Mouse (Mus musculus) cerebellum, adult 2 months (tissue): ENCODE results near the gene Cep78. TPM values are rescaled to one million over a fixed set of nuclear protein-coding genes. Genes with fewer than 3 reads are reported as not detected.

Experiments used
- DNase-seq, 2 experiments: peaks; one replicate each; pipeline ENCODE4 v3.0.0; 2021
- H3K27ac ChIP-seq: fragments of 200-500 bp; 2 replicates; pipeline ENCODE4 v1.5.1; 2012; ENCODE audit warnings: low read length, control low read depth, inconsistent platforms; ENCODE audit not compliant: insufficient read depth
- H3K27me3 ChIP-seq: fragments of 200-500 bp; 2 replicates; pipeline ENCODE4 v1.6.1; 2012; ENCODE audit warnings: inconsistent platforms, mild to moderate bottlenecking, low read length, moderate library complexity; ENCODE audit not compliant: control insufficient read depth, insufficient read depth
- H3K4me1 ChIP-seq: fragments of 200-500 bp; 2 replicates; pipeline ENCODE4 v1.6.1; 2011; ENCODE audit warnings: low read length; ENCODE audit not compliant: control insufficient read depth, insufficient read depth
- H3K4me3 ChIP-seq: fragments of 200-500 bp; replicated peaks from 2 replicates; pipeline ENCODE3; 2011; ENCODE audit warnings: mild to moderate bottlenecking, low read depth, low read length, control low read depth; ENCODE audit not compliant: insufficient read depth
- CTCF ChIP-seq: fragments of 200-500 bp; IDR thresholded peaks from 2 replicates; pipeline ENCODE4 v1.5.1; 2011; ENCODE audit warnings: low read depth, mild to moderate bottlenecking, control low read depth, low read length, moderate library complexity, borderline replicate concordance; ENCODE audit not compliant: insufficient read depth
- POLR2A ChIP-seq: fragments of 200-500 bp; IDR thresholded peaks from 2 replicates; pipeline ENCODE4 v1.6.1; 2011; ENCODE audit warnings: low read length, control low read depth, borderline replicate concordance; ENCODE audit not compliant: insufficient read depth
- WGBS: fragments of 180-500 bp; shearing (Covaris S2); methylation state at CpG from one replicate; pipeline ENCODE4 v1.1.7; 2018; 5-methylcytosine and 5-hydroxymethylcytosine counted together
- polyA plus RNA-seq: library from polyadenylated mRNA; depleted of rRNA; stranded (reverse); fragments of >200 nt; gene quantifications from 2 replicates; pipeline ENCODE4 v1.2.3, GENCODE M21; 2012

The Cep78 gene
- polyA plus RNA-seq, 1 experiment = 9.6 TPM

DNA sequence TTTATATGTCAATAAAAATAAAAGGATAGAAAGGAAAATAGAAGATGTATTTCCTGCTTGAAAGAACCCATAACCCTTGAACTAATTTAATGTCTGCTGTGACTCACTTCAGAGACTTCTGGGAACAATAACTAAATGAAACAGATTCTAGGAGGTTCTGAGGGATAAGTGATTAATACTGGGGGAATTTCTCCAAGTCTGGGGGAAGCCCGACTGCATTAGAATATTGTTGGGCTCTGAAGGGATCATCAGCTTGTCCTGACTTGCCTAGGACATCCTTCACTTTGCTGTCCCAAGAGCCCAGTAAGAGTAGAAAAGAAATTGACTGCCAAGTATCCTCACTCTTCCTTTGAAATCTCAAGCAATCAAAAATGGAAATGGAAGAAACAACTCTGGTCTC is 31.4 kb upstream of the Cep78 start:
- WGBS = 50% methylated on average over 1 of the region's 1 CpGs
- DNase-seq = no peak
- Histone ChIP-seq H3K27me3 (no peaks in the 10 kb centered on the region), H3K4me1 (no peaks in the 10 kb centered on the region), H3K4me3 (no peak overlapping the region), H3K27ac (no peak overlapping the region)
- no peak for TF ChIP-seq CTCF
- TF ChIP-seq POLR2A = no peak

DNA sequence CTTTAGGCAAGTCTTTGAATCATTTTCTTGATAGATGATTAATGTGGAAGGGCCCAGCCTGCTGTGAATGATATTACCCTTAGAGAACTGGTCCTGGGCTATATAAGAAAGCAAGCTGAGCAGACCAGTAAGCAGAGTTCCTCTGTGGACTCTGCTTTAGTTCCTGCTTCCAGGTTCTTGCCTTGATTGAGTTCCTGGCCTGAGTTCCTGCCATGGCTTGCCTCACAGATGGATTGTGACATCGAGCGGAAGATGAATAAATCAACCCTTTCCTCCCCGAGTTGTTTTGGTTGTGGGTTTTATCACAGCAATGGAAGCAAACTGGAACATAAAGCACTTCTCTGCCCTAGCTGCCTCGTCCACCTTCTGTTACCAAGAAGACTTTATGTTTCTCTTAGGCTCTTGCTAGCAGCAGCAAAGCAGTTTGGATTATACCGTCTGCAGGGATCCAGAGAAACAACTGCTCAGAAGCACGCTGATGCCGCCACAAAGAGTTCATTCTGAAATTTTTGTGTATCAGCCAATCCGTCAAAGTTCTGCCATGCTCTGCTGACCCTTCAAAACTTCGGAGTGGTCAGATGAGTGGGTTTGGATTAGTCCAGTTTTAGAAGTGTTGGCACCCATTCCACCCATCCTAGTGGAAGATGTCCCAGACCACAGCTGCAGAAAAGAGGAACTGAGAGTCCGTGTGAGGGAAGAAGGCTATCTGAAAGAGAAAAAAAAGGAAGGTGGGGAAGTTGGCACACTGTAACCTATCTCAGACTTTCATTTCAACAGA is 30.6 kb upstream of the Cep78 start:
- Histone ChIP-seq H3K27ac (no peak overlapping the region), H3K4me3 (no peak overlapping the region), H3K27me3 (no peaks in the 10 kb centered on the region), H3K4me1 (no peaks in the 10 kb centered on the region)
- DNase-seq = no peak
- WGBS = 17% methylated on average over 10 of the region's 10 CpGs
- TF ChIP-seq CTCF = no peak
- TF ChIP-seq POLR2A = no peak

DNA sequence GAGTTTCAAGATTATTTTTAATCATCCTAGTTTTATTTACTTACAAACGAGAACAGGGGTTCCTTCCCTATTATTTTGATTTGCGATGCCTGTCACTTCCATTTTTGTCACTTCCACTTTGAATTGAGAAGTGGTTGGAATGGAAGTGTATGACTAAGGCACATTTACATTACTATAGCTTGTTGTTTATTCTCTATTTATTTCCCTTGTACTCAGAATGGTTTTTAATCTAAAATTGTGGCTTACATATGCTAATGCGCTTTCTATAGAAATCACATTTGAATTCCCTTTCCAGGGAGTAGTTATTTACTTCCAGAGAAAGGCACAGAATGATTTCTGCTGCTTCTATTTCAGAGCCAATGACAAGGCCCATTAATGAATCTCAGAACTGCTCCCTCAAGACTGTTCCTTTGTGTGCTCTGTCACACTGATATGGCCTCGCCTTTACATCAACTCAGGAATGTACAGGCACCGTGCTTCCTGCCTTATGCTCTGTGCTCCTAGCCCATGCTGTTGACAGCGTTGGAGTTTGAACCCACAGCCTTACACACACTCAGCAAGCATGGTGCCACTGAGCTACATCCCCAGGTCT is 25.1 kb upstream of the Cep78 start:
- Histone ChIP-seq H3K27me3 (no peaks in the 10 kb centered on the region), H3K4me3 (no peak overlapping the region), H3K27ac (no peak overlapping the region), H3K4me1 (no peaks in the 10 kb centered on the region)
- DNase-seq = no peak
- TF ChIP-seq POLR2A (no peak), CTCF (no peak)
- 84% methylated on average over 6 of the region's 6 CpGs for WGBS

DNA sequence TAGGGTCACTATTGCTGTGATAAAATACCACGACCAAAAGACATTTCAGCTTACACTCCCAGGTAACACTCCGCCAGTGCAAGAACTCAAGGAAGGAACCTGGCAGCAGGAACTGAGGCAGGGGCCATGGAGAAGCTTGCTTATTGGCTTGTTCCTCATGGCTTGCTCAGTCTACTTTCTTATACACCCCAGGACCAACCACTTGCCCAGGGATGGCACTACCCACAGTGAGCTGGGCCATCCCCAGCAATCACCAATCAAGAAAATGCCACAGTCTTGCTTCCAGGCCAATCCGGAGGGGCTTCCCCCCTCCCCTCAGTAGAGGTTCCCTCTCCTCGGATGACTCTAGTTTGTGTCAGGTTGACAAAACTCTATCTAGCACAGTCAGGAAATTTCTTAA is 24.3 kb upstream of the Cep78 start:
- H3K27me3 ChIP-seq = no peaks in the 10 kb centered on the region

DNA sequence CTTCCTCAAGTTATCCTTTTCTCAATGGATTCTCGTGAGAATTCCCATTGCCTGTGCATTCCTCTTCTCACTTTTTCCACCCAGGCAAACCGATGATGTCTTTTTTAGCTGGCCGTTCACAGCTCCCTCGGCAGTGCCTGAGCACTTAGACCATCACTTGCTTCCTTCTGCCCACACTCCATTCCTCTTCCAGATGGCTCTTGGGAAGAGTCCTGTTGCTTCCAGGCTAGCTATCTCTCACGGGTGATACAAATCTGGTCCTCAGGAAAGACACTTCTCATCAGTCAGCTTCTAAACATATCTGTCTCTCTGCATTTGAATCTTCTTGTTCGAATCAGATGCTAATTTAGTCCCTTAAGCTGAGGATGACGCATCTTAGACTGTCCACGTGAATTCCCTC is 22.3 kb upstream of the Cep78 start:
- TF ChIP-seq CTCF (no peak), POLR2A (no peak)
- WGBS = 87% methylated on average over 8 of the region's 8 CpGs
- Histone ChIP-seq H3K4me3 (no peak overlapping the region), H3K4me1 (no peaks in the 10 kb centered on the region), H3K27me3 (no peaks in the 10 kb centered on the region), H3K27ac (no peak overlapping the region)
- no peak for DNase-seq

More for the DNA sequence above, 24.3 kb upstream of the Cep78 start:
- Histone ChIP-seq H3K4me1 (no peaks in the 10 kb centered on the region), H3K4me3 (no peak overlapping the region), H3K27ac (no peak overlapping the region)
- WGBS = 79% methylated on average over 4 of the region's 4 CpGs
- TF ChIP-seq CTCF = no peak
- no peak for TF ChIP-seq POLR2A
- no peak for DNase-seq

DNA sequence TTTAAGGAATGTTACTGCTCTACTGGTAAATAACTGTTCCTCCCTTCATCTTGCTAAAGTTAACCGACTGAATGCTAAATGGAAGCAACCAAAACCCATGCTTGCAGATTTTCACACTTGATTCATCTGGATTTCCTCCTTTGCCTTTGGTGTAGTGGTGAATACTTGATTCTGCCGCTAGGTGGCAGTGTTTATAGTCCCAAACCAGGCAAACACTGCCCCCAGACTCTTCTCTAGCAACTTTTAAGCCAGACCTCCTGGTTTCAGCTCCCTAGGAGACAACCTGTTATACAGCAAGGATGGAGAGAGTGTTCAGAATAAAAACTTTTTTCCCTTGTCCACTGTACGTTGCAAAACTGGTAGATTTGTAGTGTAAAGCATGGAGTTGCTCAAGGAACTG is 13.4 kb upstream of the Cep78 start:
- H3K4me3 ChIP-seq = no peak overlapping the region
- H3K4me1 ChIP-seq = no peaks in the 10 kb centered on the region; the same call in 1 of the 2 replicates
- DNase-seq = peak; percentile 52 to 55
- WGBS = 10% methylated on average over 3 of the region's 3 CpGs
- no peaks in the 10 kb centered on the region for H3K27me3 ChIP-seq
- H3K27ac ChIP-seq = no peak overlapping the region
- TF ChIP-seq POLR2A = no peak
- peak; percentile 42; the same call in 1 of the 2 replicates for TF ChIP-seq CTCF

DNA sequence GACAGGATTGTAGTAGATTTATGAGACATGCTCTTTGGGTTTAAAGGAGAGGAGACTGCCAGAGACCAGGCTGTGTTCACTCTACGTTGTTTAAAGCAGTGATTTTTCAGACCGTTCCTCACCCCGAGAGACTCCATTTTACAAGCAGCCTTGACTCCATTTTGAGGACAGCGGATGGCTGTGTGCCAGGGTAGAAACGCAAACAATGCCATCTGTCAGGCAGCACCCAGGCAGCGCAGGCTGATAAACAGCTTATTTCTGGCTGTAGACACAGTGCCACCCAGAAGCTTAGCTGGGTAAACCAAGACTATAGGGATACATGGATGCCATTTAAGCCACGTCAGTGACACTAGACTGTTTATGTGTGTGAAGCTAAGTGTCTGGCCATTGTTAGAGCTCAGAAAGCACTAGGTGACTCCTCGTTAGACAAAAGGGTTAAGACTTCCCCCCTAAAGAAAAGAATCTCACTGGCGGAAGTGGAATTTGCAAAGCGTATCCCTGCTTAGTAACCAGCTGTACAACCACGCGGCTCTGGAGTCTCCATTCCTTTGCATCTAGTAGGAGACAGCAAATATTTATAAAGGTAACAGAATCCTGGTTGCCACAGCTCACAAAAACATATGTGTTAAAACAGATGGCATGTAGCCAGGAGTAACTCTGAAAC is 12.2 kb upstream of the Cep78 start:
- DNase-seq = peak; percentile 85
- TF ChIP-seq POLR2A = peak; percentile 37; the same call in 1 of the 2 replicates
- TF ChIP-seq CTCF = no peak
- 5% methylated on average over 12 of the region's 12 CpGs for WGBS
- Histone ChIP-seq H3K4me3 (peak overlapping the region; percentile 37), H3K27me3 (no peaks in the 10 kb centered on the region), H3K27ac (peak overlapping the region; percentile 24; the same call in 1 of the 2 replicates), H3K4me1 (no peaks in the 10 kb centered on the region; the same call in 1 of the 2 replicates)

DNA sequence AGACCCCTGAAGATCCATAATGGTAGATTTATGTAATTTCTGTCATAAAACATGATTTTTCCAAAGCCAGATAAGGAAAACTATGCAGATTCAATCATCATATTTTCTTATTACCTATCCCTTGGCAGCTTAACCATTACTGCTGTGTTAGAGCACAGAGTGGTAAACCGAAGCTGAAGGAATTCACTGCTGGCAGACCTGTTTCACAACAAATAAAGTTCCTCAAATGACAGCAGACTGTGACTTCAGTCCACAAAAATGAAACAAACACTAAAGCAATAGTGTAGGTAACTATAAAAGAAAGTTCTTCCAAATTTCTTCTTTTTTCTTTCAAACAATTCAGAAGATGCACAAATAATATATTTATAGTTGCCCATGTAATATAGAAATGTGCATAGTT is 5.3 kb upstream of the Cep78 start:
- Histone ChIP-seq H3K27me3 (no peaks in the 10 kb centered on the region), H3K4me3 (no peak overlapping the region), H3K27ac (no peak overlapping the region), H3K4me1 (no peaks in the 10 kb centered on the region)
- 94% methylated on average over 1 of the region's 1 CpGs for WGBS
- no peak for TF ChIP-seq CTCF
- TF ChIP-seq POLR2A = no peak
- no peak for DNase-seq
